ENCODE assay signal across 14 mouse cellular contexts in genomic region chr10:79931797-79932196, GRCm38 (mm10). TPM values are rescaled to one million over a fixed set of nuclear protein-coding genes. Genes with fewer than 3 reads are reported as not detected.
DNase-seq lines count a peak whose midpoint lies in the region; ATAC-seq and TF ChIP-seq lines count a peak whose summit lies in the region.
"Had no signal": no experiment of that assay in that cellular context is flagged by ENCODE, and none has a peak within 500 bp of the region (broad histone marks: within the 10 kb centered on the region; RNA-seq: fewer than 3 reads in every experiment).

No protein-coding gene starts in this region.

- H3K27ac ChIP-seq in heart, embryonic 10.5 days = peak overlapping the region; percentile 75
- H3K27ac ChIP-seq in liver, embryonic 11.5 days (ENCODE audit: low read depth, low read length) = 0 out of 2 replicates have a peak overlapping the region, but pooled peaks have one; percentile 11
- H3K27ac ChIP-seq in CH12.LX (ENCODE audit: insufficient read depth, low read depth) = peak overlapping the region; percentile 76
- no peak overlapping the region for H3K27ac ChIP-seq in embryonic facial prominence, embryonic 13.5 days

- dilution Hi-C loops in CH12.LX (cut with MboI; ENCODE audit: extremely low pct_ligation_motif_present, extremely low pct_unique_long_range_greater_than_20kb, low sequenced_read_pairs) = no loop called here

- no peaks in the 10 kb centered on the region for H3K27me3 ChIP-seq in heart, embryonic 10.5 days (ENCODE audit: insufficient read depth, poor library complexity, severe bottlenecking)
- no peaks in the 10 kb centered on the region for H3K27me3 ChIP-seq in liver, embryonic 11.5 days (replicated peaks; ENCODE audit: control insufficient read depth, insufficient read depth, low read length)
- no peaks in the 10 kb centered on the region for H3K27me3 ChIP-seq in CH12.LX (replicated peaks)
- no peaks in the 10 kb centered on the region for H3K27me3 ChIP-seq in embryonic facial prominence, embryonic 13.5 days
- H3K27me3 ChIP-seq: liver, embryonic 13.5 days had no signal

- 83% methylated on average over 9 of the region's 9 CpGs for WGBS in heart, embryonic 10.5 days
- WGBS in liver, embryonic 11.5 days = 76% methylated on average over 9 of the region's 9 CpGs
- 82% methylated on average over 9 of the region's 9 CpGs for WGBS in embryonic facial prominence, embryonic 13.5 days

- DNase-seq in heart, embryonic 10.5 days (ENCODE audit: low spot score) = no peak
- no peak for DNase-seq in heart, postnatal 36 days
- no peak for DNase-seq in liver, embryonic 11.5 days (ENCODE audit: low spot score)
- no peak for DNase-seq in liver
- no peak for DNase-seq in CH12.LX (ENCODE audit: extremely low read depth)
- DNase-seq in adrenal gland, postnatal 10 days = no peak
- DNase-seq: gastrocnemius, postnatal 36 days; kidney, postnatal 14 days; liver, embryonic 13.5 days; thymus, postnatal 4 days had no signal

- intact Hi-C loops in heart, postnatal 36 days (cut with DNase I) = no loop called here

- no peak for TF ChIP-seq EP300 in CH12.LX (IDR thresholded peaks at IDR 0.05; ENCODE audit: low read length)

- H3K9ac ChIP-seq in liver, embryonic 11.5 days (ENCODE audit: low read depth, low read length) = no peak overlapping the region
- peak overlapping the region; percentile 98 for H3K9ac ChIP-seq in CH12.LX (ENCODE audit: insufficient read depth, low read depth)
- H3K9ac ChIP-seq in embryonic facial prominence, embryonic 13.5 days = peak overlapping the region; percentile 58; the same call in 1 of the 2 replicates
- H3K9ac ChIP-seq: liver, embryonic 13.5 days had no signal

- no peak overlapping the region for H3K4me3 ChIP-seq in heart, embryonic 10.5 days
- no peak overlapping the region for H3K4me3 ChIP-seq in liver, embryonic 11.5 days (ENCODE audit: low read depth, low read length)
- H3K4me3 ChIP-seq in CH12.LX (replicated peaks in 1 of 3; ENCODE audit: low read depth in 2 of 3, low read length in 2 of 3, poor library complexity in 1 of 3) = peak overlapping the region; percentile 72 to 96 (median 91)
- no peak overlapping the region for H3K4me3 ChIP-seq in embryonic facial prominence, embryonic 13.5 days
- H3K4me3 ChIP-seq: liver, embryonic 13.5 days had no signal

- no peak for TF ChIP-seq POLR2A in CH12.LX (IDR thresholded peaks at IDR 0.05; ENCODE audit: low read depth, low read length)

- in situ Hi-C loops in CH12.LX (cut with MboI; ENCODE audit: low pct_ligation_motif_present, low pct_unique_long_range_greater_than_20kb, low sequenced_read_pairs) = no loop called here

- H3K9me3 ChIP-seq in heart, embryonic 10.5 days = no peaks in the 10 kb centered on the region
- H3K9me3 ChIP-seq in liver, embryonic 11.5 days (ENCODE audit: control insufficient read depth, low read length) = no peaks in the 10 kb centered on the region
- no peaks in the 10 kb centered on the region for H3K9me3 ChIP-seq in CH12.LX (replicated peaks; ENCODE audit: low read length)
- no peaks in the 10 kb centered on the region for H3K9me3 ChIP-seq in embryonic facial prominence, embryonic 13.5 days
- H3K9me3 ChIP-seq: liver, embryonic 13.5 days had no signal

- no peak for TF ChIP-seq RAD21 in CH12.LX (IDR thresholded peaks at IDR 0.05; ENCODE audit: low read depth, low read length)

- H3K79me2 ChIP-seq in CH12.LX (replicated peaks; ENCODE audit: control insufficient read depth, extremely low read depth, insufficient read depth, poor library complexity, severe bottlenecking) = peaks cover 99% of the 10 kb centered on the region

- H3K36me3 ChIP-seq in heart, embryonic 10.5 days = peaks cover 61% of the 10 kb centered on the region
- H3K36me3 ChIP-seq in liver, embryonic 11.5 days (ENCODE audit: control insufficient read depth, insufficient read depth, low read length) = peaks cover 23% of the 10 kb centered on the region
- H3K36me3 ChIP-seq in CH12.LX (replicated peaks in 1 of 2; ENCODE audit: control insufficient read depth in 1 of 2, insufficient read depth in 1 of 2, low read length in 1 of 2) = peaks cover 55 to 71% of the 10 kb centered on the region in 2 experiments
- H3K36me3 ChIP-seq in embryonic facial prominence, embryonic 13.5 days = peaks cover 46% of the 10 kb centered on the region

- TF ChIP-seq CTCF in CH12.LX (conservative IDR thresholded peaks at IDR 0.05 in 1 of 2, IDR thresholded peaks at IDR 0.05 in 1 of 2; ENCODE audit: low read depth in 2 of 2, low read length in 2 of 2) = no peak

- H3K4me2 ChIP-seq in liver, embryonic 11.5 days = peak overlapping the region; percentile 25; the same call in 1 of the 2 replicates
- peak overlapping the region; percentile 78 for H3K4me2 ChIP-seq in CH12.LX (ENCODE audit: insufficient read depth, low read depth, poor library complexity, severe bottlenecking)
- no peak overlapping the region for H3K4me2 ChIP-seq in embryonic facial prominence, embryonic 13.5 days

- H3K4me1 ChIP-seq in heart, embryonic 10.5 days = peaks cover 83% of the 10 kb centered on the region
- peaks cover 59% of the 10 kb centered on the region for H3K4me1 ChIP-seq in liver, embryonic 11.5 days (replicated peaks; ENCODE audit: control insufficient read depth, insufficient read depth, low read length)
- H3K4me1 ChIP-seq in CH12.LX (ENCODE audit: control insufficient read depth in 1 of 2, insufficient read depth in 2 of 2) = peaks cover 40 to 75% of the 10 kb centered on the region in 2 experiments
- H3K4me1 ChIP-seq in embryonic facial prominence, embryonic 13.5 days = peaks cover 63% of the 10 kb centered on the region

- ATAC-seq in liver, embryonic 11.5 days (replicated peaks; ENCODE audit: low FRiP score) = no peak
- ATAC-seq in embryonic facial prominence, embryonic 13.5 days (ENCODE audit: insufficient number of reproducible peaks, insufficient read depth, low FRiP score, low TSS enrichment, low read depth) = no peak
- ATAC-seq: hindbrain, postnatal 0 days had no signal

TF ChIP-seq in CH12.LX, 34 proteins besides CTCF, POLR2A, EP300 and RAD21 (continues in another document):
- TF ChIP-seq JUN (IDR thresholded peaks at IDR 0.05; ENCODE audit: insufficient read depth, low read depth, low read length) = no peak
- no peak for TF ChIP-seq HCFC1 (IDR thresholded peaks at IDR 0.05; ENCODE audit: low read depth, low read length)
- TF ChIP-seq POLR2AphosphoS2 (IDR thresholded peaks at IDR 0.05; ENCODE audit: low read depth, low read length) = peak; percentile 34; the same call in 1 of the 2 replicates
- TF ChIP-seq SIN3A (IDR thresholded peaks at IDR 0.05; ENCODE audit: low read length) = 0 out of 2 replicates have a peak, but pooled peaks have one; percentile 8
- TF ChIP-seq ELF1 (IDR thresholded peaks at IDR 0.05; ENCODE audit: low read depth, low read length) = 0 out of 2 replicates have a peak, but pooled peaks have one; percentile 6

RNA-seq across cellular contexts. Expression of gene Arid3a, which starts 5.0 kb away (rescaled TPM):
- 12.5 and 16.4 TPM in 2 replicates for polyA plus RNA-seq in heart, embryonic 10.5 days (2016; fragmentation: Nextera tagmentation; extraction: Ambion mirVana)
- total RNA-seq in heart, postnatal 36 days (2021) = 1 to 10 TPM; 1.9 to 2.6 TPM
- 10.8 and 12.4 TPM in 2 replicates for polyA plus RNA-seq in liver, embryonic 11.5 days (2014; fragmentation: Nextera tagmentation; extraction: Ambion mirVana)
- total RNA-seq in CH12.LX (2012; rRNA removed) (114 and 161 TPM in 2 replicates), CH12.LX (2014; rRNA removed) (45.9 and 48.4 TPM in 2 replicates)
- polyA plus RNA-seq in CH12.LX (2012; ENCODE audit: insufficient read length, low read depth) = 84.7 and 94.4 TPM in 2 replicates
- polyA plus RNA-seq in embryonic facial prominence, embryonic 13.5 days (2015; fragmentation: Nextera tagmentation; extraction: Ambion mirVana) = 5.3 and 6.9 TPM in 2 replicates
- 1 to 10 TPM; 6.3 to 8.1 TPM for total RNA-seq in adrenal gland, postnatal 10 days (2021)

RNA-seq across cellular contexts. Expression of gene R3hdm4, which starts 10.8 kb away (rescaled TPM):
- polyA plus RNA-seq in heart, embryonic 10.5 days (2016; fragmentation: Nextera tagmentation; extraction: Ambion mirVana) = 88.7 and 96.0 TPM in 2 replicates
- 10 to 100 TPM; 81.0 to 88.1 TPM for total RNA-seq in heart, postnatal 36 days (2021)
- polyA plus RNA-seq in liver, embryonic 11.5 days (2014; fragmentation: Nextera tagmentation; extraction: Ambion mirVana) = 99.4 and 104 TPM in 2 replicates
- 20.9 and 22.3 TPM in 2 replicates for total RNA-seq in CH12.LX (2012; rRNA removed)
- total RNA-seq in CH12.LX (2014; rRNA removed) = 8.9 and 10.5 TPM in 2 replicates
- 53.2 and 59.4 TPM in 2 replicates for polyA plus RNA-seq in CH12.LX (2012; ENCODE audit: insufficient read length, low read depth)
- 190 and 206 TPM in 2 replicates for polyA plus RNA-seq in embryonic facial prominence, embryonic 13.5 days (2015; fragmentation: Nextera tagmentation; extraction: Ambion mirVana)
- 10 to 100 TPM; 78.9 to 93.6 TPM for total RNA-seq in adrenal gland, postnatal 10 days (2021)

RNA-seq across cellular contexts. Expression of gene Kiss1r, which starts 15.0 kb away (rescaled TPM):
- polyA plus RNA-seq in heart, embryonic 10.5 days (2016; fragmentation: Nextera tagmentation; extraction: Ambion mirVana) = 0.31 and 0.33 TPM in 2 replicates
- total RNA-seq in heart, postnatal 36 days (2021) = under 1 TPM; 0.17 to 0.38 TPM
- 0.66 and 0.75 TPM in 2 replicates for polyA plus RNA-seq in liver, embryonic 11.5 days (2014; fragmentation: Nextera tagmentation; extraction: Ambion mirVana)
- 0.21 and 0.76 TPM in 2 replicates for total RNA-seq in CH12.LX (2012; rRNA removed)
- total RNA-seq in CH12.LX (2014; rRNA removed) = 0.24 and 0.32 TPM in 2 replicates
- polyA plus RNA-seq in CH12.LX (2012; ENCODE audit: insufficient read length, low read depth) = 0.17 and 0.20 TPM in 2 replicates
- polyA plus RNA-seq in embryonic facial prominence, embryonic 13.5 days (2015; fragmentation: Nextera tagmentation; extraction: Ambion mirVana) = 0.98 and 1.3 TPM in 2 replicates
- 1 to 10 TPM in 1 of 2 experiments, under 1 TPM in 1; 0.69 to 1.8 TPM for total RNA-seq in adrenal gland, postnatal 10 days (2021)

RNA-seq across cellular contexts. Expression of gene Gm26602, which starts 21.1 kb away (rescaled TPM):
- polyA plus RNA-seq in heart, embryonic 10.5 days (2016; fragmentation: Nextera tagmentation; extraction: Ambion mirVana) = 1.4 and 4.0 TPM in 2 replicates
- total RNA-seq in heart, postnatal 36 days (2021) = not detected
- 7.4 TPM in 1 of 2 replicates, not detected in the other for polyA plus RNA-seq in liver, embryonic 11.5 days (2014; fragmentation: Nextera tagmentation; extraction: Ambion mirVana)
- total RNA-seq in CH12.LX (2012; rRNA removed) = 6.0 and 8.1 TPM in 2 replicates
- total RNA-seq in CH12.LX (2014; rRNA removed) = not detected in 2 replicates
- not detected in 2 replicates for polyA plus RNA-seq in CH12.LX (2012; ENCODE audit: insufficient read length, low read depth)
- polyA plus RNA-seq in embryonic facial prominence, embryonic 13.5 days (2015; fragmentation: Nextera tagmentation; extraction: Ambion mirVana) = 8.1 and 29.9 TPM in 2 replicates
- not detected for total RNA-seq in adrenal gland, postnatal 10 days (2021)
- total RNA-seq: gastrocnemius, postnatal 36 days; hindbrain, postnatal 0 days; left cerebral cortex, adult 18-20 months; megakaryocyte, adult 5-6 weeks had no signal
- polyA plus RNA-seq: liver, embryonic 13.5 days had no signal

RNA-seq across cellular contexts. Expression of gene Med16, which starts 23.1 kb away (rescaled TPM):
- 51.9 and 54.4 TPM in 2 replicates for polyA plus RNA-seq in heart, embryonic 10.5 days (2016; fragmentation: Nextera tagmentation; extraction: Ambion mirVana)
- total RNA-seq in heart, postnatal 36 days (2021) = 10 to 100 TPM; 53.0 to 53.2 TPM
- 32.6 and 37.4 TPM in 2 replicates for polyA plus RNA-seq in liver, embryonic 11.5 days (2014; fragmentation: Nextera tagmentation; extraction: Ambion mirVana)
- total RNA-seq in CH12.LX (2012; rRNA removed) = 12.1 and 14.4 TPM in 2 replicates
- 8.7 and 10.2 TPM in 2 replicates for total RNA-seq in CH12.LX (2014; rRNA removed)
- 20.7 and 22.8 TPM in 2 replicates for polyA plus RNA-seq in CH12.LX (2012; ENCODE audit: insufficient read length, low read depth)
- polyA plus RNA-seq in embryonic facial prominence, embryonic 13.5 days (2015; fragmentation: Nextera tagmentation; extraction: Ambion mirVana) = 47.6 and 49.3 TPM in 2 replicates
- 10 to 100 TPM; 48.1 to 50.8 TPM for total RNA-seq in adrenal gland, postnatal 10 days (2021)

Comparison
In these comparisons a context has a peak if more than half of its experiments do, and no peak if none do; other contexts are left out.
1. H3K4me3 ChIP-seq: peak in CH12.LX (3 of 3); none in heart, embryonic 10.5 days (single experiment), liver, embryonic 11.5 days (single experiment) and embryonic facial prominence, embryonic 13.5 days (single experiment).